Mouse (Mus musculus) right cerebral cortex, postnatal 10 days (tissue): ENCODE measurements around the gene Otud7b.

Source experiments
- DNase-seq, 2 experiments: peaks; one replicate each; pipeline ENCODE4 v3.0.0; 2021; ENCODE audit warnings: low spot score in 2 of 2

Otud7b gene

DNA sequence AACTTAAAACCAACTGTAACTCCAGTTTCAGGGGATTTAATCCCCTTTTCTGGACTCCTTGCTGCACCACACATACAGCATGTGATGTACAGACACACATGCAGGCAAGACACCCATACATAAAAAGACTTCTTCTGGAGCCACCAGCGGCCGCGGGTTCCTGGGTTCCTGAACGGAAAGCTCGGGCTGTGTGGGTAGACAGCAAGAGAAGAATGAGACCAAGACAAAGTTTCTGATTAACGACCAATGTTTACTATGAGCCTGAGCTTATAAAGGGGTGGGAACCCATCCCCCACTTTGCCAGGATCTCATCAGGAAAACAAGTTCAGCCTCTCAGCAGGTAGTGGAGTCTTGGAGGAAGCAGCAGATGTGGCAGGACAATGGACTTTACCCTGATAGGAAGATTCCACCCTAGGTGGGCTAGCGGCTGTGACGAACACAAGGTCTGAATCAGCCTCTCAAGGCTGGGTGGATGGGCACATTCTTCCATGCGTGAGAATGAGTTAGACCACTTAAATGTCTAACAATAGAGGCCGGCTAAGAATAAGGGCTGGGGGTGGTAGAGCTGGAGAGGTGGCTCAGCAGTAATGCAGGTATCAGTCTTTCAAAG, 20.1 kb upstream of the Otud7b start:
- DNase-seq: no peak

DNA sequence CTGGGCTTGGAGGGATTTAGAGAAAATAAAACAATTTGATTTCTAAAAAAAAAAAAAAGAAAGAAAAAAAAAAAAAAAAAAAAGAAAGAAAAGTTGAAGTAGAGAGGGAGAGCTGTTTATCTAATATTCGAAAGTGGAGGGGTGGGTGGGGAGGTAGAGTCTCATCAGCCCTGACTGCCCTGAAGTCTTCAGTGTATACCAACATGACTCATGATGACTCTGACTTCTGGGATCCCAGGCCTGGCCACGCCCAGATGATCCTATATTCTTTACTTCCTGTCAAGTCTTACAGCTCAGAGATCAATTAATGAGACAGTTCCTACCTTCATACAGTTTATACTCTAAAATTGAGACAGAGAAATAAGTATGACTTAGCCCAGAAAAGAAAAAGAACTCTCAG, 17.1 kb upstream of the Otud7b start:
- no peak for DNase-seq

DNA sequence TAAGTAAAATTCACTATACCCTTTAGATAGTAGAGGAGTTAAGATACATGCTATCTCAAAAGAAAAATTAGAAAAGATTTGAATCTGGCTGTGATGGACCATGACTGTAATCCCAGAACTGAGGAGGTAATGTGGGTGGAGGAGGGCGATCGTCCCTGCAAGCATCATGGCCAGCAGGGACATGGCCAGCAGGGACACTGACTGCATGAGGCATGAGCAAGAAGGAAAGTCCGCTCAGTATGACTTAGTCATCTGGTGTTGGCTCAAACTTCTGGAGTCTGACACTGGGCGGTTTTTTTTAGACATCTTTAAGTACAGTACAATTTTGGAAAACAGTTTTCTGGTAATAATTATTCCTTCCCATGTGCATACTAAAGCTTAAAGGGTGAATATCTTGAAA, 16.5 kb upstream of the Otud7b start:
- no peak for DNase-seq

DNA sequence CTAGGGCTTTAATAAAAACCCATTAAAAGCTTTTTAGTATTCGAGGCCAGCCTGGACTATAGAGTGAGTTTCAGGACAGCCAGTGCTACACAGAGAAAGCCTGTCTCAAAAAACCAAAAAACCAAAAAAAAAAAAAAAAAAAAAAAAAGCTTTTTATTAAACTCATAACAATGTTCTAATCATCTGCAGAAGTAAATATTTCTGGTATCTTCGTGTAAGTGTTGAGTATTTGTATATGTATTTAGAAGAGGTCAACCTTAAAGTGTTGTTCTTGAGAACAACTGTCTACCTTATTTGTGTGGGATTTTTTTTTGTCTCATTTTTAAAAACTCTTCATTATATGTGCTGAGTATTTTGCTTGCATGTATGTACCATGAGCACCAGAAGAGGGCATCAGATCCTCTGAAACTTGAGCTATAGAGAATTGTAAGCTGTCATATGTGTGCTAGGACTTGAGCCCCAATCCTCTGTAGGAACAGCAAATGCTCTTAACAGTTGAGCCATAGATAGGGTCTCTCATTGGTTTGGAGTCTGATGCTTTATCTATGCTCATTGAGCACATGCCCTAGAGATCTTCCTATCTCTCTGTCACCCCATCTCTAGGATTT, 14.3 kb upstream of the Otud7b start:
- DNase-seq: no peak

DNA sequence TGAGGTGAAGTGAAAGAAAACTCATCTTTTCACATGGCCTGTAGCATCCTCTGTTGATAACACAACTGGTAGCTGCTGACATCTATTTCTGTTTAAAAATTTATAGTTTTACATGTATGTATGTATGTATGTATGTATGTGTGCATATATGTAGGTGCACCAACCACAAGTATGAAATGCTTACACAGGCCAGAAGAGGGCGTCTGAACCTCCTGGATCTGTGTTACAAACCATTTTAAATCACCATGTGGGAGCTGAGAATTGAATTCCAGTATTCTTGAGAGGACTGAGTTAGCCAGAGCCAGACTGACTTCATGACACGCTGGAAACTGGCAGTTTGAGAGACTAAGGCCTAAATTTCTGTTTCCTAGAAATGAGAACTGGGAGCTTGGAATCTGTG, 13.2 kb upstream of the Otud7b start:
- DNase-seq: no peak

DNA sequence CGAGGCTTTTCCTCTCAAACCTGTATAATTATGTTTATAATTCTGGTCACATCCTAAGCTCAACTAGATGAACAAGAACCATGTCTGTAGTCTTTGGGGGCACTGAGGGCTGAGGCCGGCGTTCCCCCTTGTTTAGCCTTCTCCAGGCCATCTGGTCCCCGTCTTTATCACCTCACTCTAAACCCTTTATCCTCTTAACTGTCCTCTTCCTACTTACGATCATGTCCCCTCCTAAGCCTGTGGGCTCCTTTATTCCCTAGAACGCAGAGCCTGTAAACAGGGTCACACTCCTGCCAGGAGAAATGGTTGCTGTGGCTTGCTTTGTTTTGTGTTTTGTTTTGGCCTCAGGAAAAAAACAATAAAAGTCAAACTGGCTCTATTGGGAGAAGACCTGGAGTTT, 12.4 kb upstream of the Otud7b start:
- DNase-seq: no peak

DNA sequence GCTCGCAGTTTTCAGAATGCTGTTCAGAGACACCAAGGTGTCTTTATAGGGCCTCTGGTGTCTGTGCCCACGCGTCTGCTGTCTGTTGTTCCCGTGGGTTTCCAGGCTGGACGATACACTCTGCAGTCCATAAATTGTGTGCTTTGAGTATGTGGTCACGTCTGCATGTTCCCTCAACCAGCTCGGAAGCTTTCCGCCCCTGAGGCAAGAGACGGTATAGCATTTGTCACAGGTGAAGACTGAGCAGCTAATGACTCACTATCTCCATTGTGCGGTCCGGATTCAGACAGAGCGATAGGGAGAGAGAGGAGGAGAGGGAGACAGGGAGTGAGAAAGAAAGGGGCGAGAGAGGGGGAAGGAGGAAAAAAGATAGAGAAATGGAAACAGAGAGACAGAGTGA, 10.8 kb upstream of the Otud7b start:
- no peak for DNase-seq

DNA sequence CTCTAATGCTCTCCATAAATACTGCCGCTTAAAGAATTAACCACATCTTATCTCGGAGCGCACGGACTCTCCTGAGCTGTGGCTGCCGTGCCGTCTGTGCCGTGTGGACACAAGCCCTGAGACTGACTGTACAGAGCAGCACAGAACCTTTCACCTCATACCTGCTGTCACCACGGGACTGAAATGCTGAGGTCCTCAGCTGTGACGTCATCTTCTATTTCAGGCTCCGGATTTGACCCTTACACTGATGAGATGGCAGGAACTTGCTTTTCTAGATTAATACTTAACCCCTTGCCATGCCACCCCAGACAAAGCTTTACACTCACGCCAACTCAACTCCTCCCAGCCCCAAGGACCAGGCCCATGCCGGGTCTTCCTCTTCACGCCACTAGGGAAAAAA, 10.1 kb upstream of the Otud7b start:
- DNase-seq: no peak

DNA sequence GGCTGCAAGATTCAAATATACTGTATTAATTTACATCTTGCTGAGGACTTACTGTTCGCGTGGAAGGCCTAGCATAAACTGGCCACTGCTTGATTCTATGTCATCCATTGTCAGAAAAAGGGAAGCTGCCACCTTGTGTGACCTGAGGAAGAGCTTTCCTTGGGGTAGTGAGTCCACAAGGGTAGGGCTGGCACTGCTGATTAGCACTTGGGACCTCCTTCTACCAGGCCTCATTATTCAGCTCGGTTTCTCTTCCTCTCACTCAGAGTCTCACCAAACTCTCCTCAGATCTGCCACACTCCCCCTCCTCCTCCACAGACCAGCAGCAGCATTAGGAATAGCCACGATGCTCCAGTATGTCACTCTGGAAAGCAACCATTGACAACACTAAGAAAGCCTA, 6.2 kb upstream of the Otud7b start:
- DNase-seq: no peak

DNA sequence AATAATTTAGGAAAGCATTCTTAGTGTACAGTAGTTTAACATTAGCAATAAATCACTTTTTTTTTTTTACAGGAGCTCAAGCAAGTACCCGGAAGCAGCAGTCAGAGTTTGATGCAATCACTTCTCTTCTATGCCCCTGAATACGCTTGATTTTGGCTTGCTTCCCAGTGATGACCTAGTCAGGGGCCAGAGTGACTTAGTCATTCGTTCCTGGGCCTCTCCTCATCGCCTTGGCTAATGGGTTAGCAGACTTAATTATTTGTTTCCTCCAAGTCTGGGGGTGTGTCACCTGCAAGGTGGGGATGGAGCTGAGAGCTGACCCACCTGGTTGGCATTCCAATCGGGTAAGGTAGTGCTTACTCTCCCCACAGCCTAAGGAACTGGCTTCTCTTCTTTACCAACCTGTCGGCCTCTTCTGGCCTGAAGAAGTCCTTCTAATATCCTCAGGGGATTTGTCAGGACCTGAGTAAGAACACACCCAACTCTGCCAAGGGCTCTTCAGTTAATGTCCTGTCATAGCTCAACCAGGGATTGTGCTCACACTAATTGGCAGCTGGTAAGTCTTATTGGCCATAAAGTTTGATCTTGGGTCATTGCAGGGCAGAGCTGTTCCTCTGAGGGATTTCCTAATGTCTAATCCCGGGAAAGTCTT, 5.6 kb upstream of the Otud7b start:
- no peak for DNase-seq

DNA sequence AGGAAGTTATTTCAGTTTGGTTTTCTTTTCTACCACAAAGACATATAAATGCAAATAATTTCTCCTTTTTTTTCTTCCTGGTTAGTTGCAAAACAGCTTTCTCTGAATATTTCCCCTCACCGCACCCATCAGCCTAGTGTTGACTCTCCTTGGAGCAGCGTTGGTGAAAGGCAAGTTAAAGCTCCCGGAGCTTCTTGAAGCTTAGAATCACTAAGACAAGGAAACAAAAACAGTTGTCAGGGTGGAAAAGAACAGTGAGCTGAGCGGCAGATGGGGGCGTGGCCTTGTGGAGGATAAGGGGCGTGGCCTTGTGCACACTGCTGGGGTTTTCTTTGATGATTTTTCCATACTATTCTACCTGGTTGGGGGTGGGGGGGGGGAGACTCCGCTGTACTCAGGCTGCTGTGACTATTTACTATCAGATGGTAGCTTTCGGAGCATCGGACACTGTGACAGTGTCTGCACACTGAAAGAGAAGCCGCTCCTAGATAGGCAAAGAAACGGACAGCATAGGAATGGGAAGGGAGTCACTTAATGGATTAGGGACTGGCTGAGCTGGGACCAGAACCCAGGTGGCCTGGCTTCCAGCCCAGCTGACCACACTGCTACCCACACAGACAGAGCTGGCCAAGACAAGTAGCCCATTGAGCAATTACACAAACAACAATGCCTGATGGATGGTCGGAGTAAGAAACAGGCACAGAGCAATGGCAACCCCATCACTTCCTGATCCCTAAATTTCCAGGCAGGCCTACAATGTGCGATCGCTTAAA, 2.0 kb upstream of the Otud7b start:
- peak; percentile 68 to 73 for DNase-seq

DNA sequence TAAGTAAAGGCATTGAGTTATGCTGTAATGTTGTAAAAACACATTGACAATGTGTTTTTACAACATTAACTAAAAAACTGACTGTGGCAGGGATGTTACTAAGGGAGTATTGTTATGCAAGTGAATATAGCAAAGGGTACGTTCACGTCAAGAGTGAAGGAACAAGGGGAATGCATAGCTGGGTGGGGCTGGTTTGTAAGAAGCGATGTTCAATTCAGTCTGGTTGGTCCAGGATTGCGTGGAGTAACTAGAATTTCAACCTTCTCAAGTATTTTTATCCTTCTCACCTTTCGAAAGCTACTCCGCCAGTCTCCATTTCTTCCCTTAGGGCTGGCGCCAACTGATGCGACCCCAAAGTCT, 446 bp upstream of the Otud7b start:
- no peak for DNase-seq

DNA sequence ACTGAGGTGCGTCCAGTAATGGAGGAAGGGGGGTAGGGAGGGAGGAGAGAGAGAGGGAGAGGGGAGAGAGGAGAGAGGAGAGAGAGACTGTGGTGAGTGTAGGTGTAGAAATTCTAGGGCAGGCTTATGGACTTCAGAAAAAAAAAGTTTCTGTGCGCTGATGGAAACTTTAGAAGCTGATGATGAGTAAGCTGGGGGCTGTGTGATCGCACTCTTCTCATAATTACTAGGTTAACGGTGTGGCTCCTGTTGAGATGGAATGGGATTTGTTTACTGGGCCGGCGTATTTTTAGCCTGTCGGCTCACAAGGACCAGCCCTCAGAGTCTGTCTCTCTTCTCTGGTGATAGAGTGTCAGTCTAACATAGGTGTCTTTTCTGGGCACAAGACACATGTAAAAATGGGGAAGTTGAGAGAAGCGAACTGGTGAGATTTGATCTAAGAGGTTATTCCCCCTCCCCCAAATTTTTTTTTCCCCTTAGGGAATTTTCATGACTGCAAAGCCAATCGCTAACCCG, 963 bp downstream of the Otud7b start:
- no peak for DNase-seq

DNA sequence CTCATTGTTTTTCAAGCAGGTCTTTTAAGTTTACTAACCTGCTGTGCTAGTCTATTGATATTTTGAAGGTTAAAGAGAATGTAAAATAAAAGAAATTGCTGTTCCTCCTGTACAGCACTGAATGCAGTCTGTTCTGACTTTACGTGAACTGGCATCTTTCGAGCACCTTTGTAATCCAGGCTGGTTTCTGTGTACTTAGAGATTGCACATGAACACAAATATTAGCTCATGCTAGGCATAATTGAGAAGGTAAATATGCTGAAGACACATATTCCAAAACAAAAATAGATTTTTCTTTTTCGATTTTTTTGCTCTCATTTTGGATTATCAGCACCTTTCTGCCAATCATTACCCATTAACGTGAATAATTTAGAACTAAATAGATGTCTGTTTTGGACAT, 1.8 kb downstream of the Otud7b start:
- no peak for DNase-seq

DNA sequence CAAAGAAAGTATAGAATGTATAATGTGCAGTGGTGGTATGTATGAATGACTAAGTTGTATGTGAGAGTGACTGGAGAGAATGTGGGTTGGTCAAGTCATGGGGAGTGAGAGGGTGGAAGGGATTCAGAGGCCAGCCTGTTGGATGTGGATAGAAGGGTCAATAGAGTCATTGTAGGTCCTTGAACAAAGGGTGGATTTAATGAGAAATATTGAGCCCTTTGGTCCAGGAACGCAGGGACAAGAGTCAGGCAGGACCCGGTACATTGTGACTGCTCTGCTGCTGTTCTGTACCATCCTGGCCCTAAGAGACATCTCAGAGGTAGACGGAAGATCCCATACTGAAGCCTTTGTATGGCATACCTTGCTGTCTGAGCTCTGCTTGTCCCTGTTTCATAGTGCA, 4.0 kb downstream of the Otud7b start:
- DNase-seq: no peak

DNA sequence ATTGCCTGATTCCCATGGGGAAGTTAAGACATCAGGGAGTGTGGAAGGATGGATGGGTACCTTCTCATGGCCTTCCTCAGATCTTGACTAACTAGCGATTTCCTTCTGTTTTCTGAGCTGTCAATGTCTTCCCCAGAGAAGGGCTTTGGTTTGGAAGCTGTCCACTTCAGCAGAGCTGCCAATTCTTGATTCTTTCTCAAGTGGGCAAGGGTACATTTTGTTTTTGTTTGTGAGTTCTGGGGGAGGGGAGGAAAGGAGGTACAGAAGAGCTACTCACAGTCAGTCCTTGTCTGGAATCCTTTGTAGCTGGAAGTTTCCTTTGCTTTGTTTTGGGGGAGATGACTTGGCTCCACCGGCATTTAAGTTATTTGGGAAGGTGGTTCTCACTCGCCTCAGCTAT, 8.9 kb downstream of the Otud7b start:
- DNase-seq: peak in 1 of 2 experiments; percentile 36

DNA sequence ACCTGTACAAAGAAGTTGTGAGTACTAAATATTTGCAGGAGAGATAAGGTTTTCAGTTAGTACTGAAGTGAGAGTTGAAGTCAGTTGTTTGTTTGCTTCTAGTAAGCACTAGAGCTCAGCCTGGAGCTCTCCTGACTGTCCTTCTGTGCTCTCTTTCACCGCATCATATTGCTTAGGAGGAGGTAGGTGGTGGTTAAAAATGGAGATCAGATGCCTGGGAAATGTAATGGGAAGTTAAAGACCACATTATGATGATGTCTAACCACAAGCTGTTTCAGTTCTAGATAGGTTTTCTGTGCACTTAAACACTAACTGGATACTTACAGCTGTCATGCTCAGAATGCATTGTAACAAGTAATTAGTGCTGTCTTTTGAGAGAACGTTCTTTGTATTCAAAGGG, 13.8 kb downstream of the Otud7b start:
- DNase-seq: no peak

DNA sequence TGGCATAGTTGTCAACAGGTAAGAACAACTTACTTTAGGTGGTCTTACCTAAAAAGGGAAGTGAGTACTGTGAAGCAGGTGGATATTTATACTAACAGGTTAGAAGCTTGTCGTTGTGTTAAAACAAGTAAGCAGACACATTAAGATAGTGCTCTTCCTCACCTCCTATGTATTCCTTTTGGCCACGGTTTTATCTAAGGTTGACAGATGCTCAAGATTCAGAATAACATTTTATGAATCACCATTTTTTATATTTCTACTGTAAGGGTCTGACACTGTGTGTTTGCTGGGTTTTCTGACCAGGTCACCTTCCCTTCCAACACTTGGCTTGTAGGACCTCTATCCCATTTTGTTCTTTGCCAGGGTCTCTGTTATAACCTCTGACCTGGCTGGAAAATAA, 14.4 kb downstream of the Otud7b start:
- no peak for DNase-seq

DNA sequence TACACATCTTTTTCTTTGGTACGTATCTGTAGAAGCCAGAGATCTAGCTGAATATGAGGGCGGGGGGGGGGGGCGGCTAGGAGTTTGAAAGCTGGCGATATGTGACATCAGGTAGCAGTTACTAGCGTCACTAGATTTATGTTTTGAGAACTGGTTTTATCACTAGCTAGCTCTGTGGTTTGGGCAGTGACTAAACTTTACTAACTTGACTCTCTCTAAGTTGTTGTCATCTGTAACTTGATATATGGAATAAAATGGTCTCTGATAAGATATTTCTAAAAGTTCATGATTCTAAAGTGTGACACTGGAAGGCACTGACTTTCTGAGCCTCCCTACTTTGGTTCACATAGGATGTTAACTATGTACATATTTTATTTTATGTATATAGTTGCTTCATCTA, 19.9 kb downstream of the Otud7b start:
- DNase-seq: no peak

DNA sequence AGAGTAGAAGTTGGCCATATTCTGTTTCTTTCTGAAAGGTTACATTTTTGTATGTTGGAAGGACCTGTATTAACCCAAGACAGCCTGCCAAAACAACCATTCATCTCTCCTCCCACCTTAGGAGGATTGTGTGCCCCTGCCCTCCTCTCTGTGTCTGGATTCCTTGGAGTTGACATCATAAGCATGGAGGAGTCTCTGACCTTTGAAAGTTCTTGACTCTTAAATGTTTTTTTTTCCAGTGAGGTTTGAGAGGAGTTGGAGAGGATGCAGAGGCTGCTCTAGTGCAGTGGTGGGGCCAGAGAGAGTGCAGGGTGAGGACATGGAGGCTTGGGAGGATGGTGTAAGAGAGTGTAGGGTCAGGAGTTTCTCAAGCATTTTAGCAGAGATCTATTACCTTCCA, 23.8 kb downstream of the Otud7b start:
- DNase-seq: no peak

DNA sequence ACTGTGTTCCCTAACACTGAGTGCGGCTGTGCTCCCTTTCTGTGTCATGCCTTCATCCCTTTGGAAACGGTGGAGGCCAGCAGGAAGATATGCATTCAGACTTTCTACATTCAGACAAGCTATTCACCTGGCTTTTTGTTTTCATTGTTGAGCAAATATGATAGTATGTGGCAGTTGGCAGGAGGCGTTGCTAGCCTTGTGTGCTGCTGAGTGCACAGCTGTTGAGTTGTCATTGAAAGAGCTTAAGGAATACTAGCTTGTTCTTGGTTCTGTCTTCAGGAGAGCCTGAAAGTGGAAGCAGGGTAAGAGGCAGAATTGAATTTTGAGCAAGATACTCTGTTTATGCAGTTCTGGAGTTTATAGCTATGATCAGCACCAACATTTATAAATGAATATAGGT, 28.2 kb downstream of the Otud7b start:
- DNase-seq: no peak

DNA sequence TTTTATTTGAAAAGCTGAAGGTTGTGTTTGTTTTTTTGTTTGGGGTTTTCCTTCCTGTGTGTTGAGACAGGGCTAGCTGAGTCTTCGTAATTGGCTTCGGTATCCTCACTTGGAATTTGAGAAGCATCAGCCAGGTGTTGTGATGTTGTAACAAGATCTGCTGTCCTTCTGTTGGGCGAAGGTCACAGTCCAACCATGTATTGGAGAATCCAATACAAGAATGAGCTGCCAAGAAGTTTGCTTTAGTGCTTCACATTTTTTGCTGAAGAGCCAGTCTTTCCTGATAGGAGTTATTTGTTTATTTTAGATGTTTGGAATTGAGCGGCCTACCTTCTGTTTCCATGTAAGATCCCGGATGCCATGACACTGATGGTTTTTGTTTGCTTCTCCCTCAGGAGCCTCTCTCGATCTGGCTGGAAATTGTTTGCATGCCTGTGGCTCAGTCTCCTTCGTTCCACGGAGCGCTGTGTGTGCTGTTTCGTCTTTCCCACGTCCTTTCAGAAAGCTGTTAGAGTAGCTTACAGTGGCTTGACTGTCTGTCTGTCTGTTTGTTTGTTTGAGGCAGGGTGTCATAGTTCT, 29.1 kb downstream of the Otud7b start:
- no peak for DNase-seq
